Mouse (Mus musculus): ENCODE measurements around the gene Tmem203.

Gene Tmem203

DNA sequence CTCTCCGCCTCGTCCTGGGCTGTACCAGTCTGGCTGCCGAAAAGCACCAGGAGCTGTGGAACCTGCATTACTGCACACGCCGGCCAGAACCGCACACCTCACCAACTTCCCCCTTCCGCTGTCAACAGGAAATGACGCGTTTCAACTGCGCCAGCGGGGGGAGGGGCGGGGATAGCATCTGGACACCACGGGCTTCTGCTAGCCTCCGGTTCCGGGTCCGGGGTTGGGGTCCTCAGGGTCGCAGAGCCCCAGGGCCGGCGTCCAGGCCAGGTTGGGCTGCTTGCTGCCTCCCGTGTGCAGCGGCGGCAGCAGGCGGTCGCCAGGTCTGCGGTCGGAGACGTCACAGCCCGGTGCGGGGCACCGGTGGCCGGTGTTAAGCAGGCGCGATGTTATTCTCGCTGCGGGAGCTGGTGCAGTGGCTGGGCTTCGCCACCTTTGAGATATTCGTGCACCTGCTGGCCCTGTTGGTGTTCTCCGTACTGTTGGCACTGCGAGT lies at the start of gene Tmem203:
Gene Tmem203 (plus strand): TSS at position 156 of the 496 bp plus-strand sequence.
- peak; percentile 87 to 93 for DNase-seq (ENCODE audit: low spot score in 2 of 2)

GRCm38 (mm10) chr2:25207593-25207992 lies 47.6 kb upstream of the Tmem203 start:
- no peak for DNase-seq (ENCODE audit: low spot score in 2 of 2)

DNA sequence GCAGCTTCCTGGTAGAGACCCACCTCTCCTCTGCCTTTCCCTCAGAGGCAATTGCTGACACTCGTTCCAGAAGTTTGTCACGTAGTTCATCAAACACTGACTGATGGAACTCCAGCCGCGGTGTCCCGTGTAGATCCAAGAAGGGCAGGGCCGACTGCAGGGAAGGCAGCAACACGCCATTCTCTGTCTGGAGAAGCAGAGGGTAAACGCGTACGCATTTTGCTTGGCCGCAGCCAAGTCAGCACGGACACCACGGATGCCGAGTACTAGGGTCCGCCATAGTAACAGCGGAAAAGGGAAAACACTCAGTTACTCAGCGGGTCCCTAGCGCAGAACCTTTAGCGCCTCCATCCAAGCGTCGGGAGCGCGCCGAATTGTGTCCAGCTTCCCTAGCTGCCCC lies 44.6 kb upstream of the Tmem203 start:
- peak in 1 of 2 experiments; percentile 38 for DNase-seq (ENCODE audit: low spot score in 2 of 2)

DNA sequence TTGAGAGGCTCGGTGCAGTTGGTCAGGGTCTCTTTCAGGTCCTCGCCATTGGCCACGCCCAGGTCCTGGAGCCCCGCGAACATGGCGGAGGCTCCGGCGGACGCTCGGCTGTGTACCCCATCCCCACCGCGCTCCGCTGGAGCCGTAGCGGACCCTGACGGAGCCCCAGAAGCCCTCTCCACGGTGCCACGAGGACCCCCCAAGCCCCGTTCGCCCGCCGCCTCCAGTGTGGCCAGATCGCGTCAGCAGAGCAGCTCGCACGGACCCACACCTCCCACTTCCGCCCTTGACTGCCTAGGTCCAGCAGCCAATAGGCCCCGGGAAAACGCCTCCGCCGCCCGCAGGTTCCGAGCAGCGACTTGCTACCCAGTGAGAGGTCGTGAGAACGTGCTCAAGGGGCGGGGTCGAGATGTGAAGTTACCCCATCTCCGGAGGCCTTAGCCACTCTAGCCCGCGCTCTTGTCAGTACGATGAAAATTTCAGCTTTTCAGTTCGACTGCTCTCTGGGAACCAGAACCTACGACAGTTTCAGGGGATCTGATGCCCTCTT lies 44.0 kb upstream of the Tmem203 start, which contains the start of gene Nelfb:
Gene Nelfb (minus strand): TSS at position 369 of the 550 bp plus-strand sequence.
- DNase-seq (ENCODE audit: low spot score in 2 of 2): peak; percentile 94 to 95

- no peak for DNase-seq (ENCODE audit: low spot score in 2 of 2)
These were observed 41.9 kb upstream of the Tmem203 start for GRCm38 (mm10) chr2:25213266-25213865.

- DNase-seq (ENCODE audit: low spot score in 2 of 2): no peak
These were observed 40.8 kb upstream of the Tmem203 start, which contains the start of gene Stpg3 for GRCm38 (mm10) chr2:25214444-25214843. Gene Stpg3 (minus strand): TSS chr2:25214637.

- DNase-seq (ENCODE audit: low spot score in 2 of 2): no peak
These were observed 37.6 kb upstream of the Tmem203 start for GRCm38 (mm10) chr2:25217666-25218065.

GRCm38 (mm10) chr2:25218445-25218844 lies 36.8 kb upstream of the Tmem203 start, which contains the start of gene Fam166a:
Gene Fam166a (plus strand): TSS chr2:25218745.
- DNase-seq (ENCODE audit: low spot score in 2 of 2): no peak

DNA sequence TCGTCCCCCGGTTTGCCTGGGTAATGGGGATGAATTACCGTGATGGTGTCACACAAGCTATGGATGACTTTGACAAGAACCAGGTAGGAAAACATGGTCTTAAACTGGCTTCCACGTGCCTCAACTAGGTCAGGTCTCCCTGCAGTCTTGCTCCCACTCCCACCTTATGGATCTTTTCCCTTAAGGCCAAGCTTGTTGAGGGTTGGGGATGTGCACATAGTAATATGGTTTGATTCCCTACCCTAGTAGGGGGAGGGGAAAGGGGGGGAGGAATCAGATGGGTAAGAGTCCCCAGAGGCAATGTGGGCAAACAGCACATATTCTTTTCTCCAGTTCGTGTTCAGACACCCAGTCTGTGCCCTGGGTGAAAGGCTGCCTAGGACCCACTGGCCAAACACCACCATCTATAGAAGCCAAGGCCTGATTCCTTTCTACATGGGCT lies 33.9 kb upstream of the Tmem203 start:
- DNase-seq (ENCODE audit: low spot score in 2 of 2): no peak

DNA sequence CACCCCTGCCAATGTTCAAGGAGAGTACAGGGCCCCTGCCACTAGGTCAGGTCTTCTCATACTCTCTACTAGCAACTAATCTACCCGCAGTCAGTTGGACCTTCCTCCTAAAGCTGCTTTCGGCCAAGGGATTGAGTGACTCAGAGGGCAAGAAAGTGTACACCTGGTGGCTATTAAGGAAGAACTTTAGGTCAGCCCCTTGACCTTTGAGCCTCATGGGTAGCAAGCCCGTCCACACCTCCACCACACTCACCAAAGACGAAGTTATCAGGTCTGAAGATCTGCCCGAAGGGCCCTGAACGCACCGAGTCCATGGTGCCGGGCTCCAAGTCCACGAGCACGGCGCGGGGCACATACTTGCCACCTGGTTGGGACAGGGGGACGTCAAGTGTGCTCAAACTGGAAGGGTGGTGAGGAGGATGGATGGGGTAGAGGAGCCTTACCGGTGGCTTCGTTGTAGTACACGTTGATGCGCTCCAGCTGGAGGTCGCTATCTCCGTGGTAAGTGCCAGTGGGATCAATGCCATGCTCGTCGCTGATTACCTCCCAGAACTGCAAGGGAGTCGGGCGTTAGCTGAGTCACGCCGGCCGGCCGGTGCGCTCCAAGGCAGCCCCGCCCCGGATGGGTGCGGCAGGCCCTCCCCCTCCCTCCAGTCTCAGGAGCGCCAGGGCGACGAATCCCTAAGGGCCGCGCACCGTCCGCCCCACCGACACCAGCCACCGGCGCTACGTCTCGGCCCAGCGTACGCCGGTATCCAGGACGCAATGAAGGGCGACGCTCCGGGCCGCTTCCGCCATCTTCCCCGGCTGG lies 31.4 kb upstream of the Tmem203 start:
- peak; percentile 86 to 94 for DNase-seq (ENCODE audit: low spot score in 2 of 2)

- DNase-seq (ENCODE audit: low spot score in 2 of 2): peak in 1 of 2 experiments; percentile 91
These were observed 30.8 kb upstream of the Tmem203 start, which contains the start of gene Tubb4b for GRCm38 (mm10) chr2:25224492-25224765. Gene Tubb4b (minus strand): TSS chr2:25224702.

DNA sequence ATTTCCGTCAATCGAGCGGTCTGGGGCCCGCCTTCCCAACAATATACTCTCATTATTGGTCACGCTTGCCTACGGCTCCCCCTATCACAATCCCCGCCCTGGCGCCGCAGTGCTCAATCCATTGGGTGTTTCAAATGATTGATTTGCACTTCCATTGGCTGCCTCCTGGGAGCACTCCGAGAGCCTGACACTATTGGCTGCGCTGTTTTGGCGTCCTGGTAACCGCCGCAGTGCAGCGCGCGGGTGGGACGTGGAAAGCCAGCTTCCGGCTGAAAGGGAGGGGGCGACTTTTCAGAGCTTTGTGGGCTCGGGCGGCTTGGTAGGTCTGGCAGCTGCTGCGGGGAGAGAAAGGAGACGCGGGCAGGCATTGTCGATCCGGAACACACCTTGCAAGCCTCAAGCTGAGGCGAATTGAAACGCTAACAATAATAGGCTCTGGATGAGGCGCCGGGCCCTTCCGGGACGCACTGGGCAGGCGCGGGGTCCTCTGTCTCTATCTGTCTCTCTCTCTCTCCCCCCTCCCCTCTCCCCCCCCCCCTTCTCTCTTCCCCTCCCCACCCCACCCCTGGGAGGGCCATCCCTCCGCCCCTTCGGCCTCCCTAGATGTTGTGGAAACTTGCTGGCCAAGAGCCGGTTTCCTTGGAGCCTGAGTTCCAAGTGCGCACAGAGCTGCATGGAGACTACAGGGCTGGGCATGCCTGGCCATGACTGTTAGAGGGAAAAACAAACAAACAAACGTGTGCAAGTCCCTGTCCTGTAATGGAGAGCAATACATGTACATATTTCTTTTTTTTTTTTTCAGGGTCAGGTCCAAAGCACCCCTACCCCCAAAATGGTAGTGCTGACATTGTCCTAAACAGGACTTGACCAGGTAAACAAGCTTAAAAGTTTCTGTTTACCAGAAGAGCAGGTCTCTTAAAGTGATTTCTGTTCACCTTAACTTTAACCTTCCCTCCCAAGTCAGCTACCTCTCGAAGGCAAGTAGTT lies 30.2 kb upstream of the Tmem203 start:
- DNase-seq (ENCODE audit: low spot score in 2 of 2): peak in 1 of 2 experiments; percentile 96

GRCm38 (mm10) chr2:25225811-25226379 lies 29.3 kb upstream of the Tmem203 start:
- no peak for DNase-seq (ENCODE audit: low spot score in 2 of 2)

DNA sequence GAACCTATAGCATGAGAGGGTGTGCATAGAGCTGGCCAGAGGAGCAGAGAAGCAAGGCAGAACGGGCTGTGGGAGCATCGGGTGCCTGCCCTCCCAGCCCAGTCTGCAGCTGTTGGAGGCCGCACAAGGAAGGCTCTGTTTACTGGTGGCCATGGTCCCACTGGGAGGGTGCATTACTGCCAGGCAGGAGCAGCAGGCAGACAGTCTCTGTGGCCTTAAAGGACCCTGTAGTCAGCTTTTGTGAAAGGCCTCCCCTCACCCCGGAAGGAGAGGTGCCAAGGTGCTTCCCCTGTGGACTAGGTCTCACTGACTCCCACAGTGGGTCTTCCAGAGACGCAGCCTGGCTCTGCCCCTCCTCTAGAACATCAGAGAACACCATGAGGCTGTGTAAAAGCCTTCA lies 28.4 kb upstream of the Tmem203 start:
- no peak for DNase-seq (ENCODE audit: low spot score in 2 of 2)

DNA sequence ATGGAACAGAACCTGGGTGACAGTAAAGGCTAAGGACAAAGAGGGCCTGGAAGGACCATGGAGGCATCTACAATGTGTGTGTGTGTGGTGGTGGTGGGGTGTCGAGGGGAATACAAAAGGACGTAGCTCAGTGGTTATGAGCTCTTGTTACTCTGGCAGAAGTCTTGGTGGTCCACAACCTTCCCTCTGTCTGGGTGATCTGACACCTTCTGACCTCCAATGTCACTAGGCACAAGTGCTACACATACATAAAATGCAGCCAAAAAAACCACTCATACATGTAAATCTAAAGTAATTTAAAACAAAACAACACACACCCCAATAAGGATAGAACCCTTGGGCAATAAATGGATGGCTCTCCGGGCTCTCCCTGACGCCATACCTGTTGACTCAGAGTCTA lies 27.8 kb upstream of the Tmem203 start:
- DNase-seq (ENCODE audit: low spot score in 2 of 2): no peak

GRCm38 (mm10) chr2:25228431-25228889 lies 26.8 kb upstream of the Tmem203 start:
- peak; percentile 90 to 94 for DNase-seq (ENCODE audit: low spot score in 2 of 2)

DNA sequence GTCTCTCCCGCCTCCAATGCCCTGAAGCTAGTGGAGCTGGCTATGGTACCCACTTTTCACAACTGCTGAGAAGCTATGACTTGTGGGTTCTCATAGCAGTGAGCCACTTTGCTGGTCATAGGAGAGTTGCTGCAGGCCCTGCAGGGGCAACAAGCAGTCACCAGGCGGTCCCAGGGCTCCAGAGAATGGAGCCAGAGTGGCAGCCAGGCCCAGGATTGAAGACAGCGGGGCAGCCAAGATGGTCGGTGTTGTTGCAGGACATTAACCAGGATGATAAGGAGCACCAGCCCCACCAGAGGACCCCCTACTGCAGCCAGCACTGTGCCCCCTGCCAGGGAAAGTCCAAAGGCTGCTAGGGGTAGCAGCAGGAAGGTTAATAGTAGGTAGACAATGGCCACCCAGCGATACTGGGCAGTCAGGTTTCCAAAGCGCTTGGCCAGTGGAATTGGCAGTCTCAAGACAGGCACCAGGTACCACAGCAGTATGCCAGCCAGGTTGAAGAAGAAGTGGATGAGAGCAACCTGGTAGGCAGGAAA lies 26.2 kb upstream of the Tmem203 start:
- DNase-seq (ENCODE audit: low spot score in 2 of 2): no peak

GRCm38 (mm10) chr2:25229582-25229981 lies 25.7 kb upstream of the Tmem203 start:
- no peak for DNase-seq (ENCODE audit: low spot score in 2 of 2)

GRCm38 (mm10) chr2:25230581-25230980 lies 24.7 kb upstream of the Tmem203 start:
- no peak for DNase-seq (ENCODE audit: low spot score in 2 of 2)

DNA sequence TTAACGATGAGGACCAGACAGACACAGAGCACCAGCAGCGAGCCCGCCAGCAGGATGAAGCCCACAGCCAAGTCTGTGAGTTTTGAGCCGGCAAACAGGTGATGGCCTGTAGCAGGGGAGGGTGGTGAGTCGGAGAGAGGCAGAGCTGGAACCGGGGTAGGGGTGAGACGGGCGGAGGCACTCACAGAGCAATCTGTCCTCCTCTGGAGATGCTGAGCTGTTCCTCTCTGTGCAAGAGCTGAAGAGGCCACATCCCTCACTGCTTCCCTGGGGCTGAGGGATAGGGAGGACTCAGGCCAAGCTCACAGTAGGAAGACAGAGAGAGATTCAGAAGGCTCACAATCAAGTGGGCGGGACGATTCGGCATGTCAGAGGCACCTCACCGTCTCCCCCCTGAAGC lies 24.2 kb upstream of the Tmem203 start:
- DNase-seq (ENCODE audit: low spot score in 2 of 2): no peak

- no peak for DNase-seq (ENCODE audit: low spot score in 2 of 2)
These were observed 21.8 kb upstream of the Tmem203 start for GRCm38 (mm10) chr2:25233421-25233820.
